Mouse (Mus musculus) frontal cortex, postnatal 10 days (tissue): ENCODE data around the gene Dlg4.
A peak's percentile ranks its signal among the peaks of the same experiment; 100 is the strongest.

Experiments used
- DNase-seq, 2 experiments: peaks; one replicate each; pipeline ENCODE4 v3.0.0; 2022; ENCODE audit warnings: low spot score in 2 of 2, mixed read lengths in 1 of 2

Dlg4 gene

GRCm38 (mm10) chr11:70016669-70017068 is at the start of gene Dlg4:
TSS of gene Dlg4 (plus strand) at chr11:70016942.
- DNase-seq, result no peak

GRCm38 (mm10) chr11:69968793-69969192 is 47.9 kb upstream of the Dlg4 start:
- no peak for DNase-seq

GRCm38 (mm10) chr11:69970222-69970621 is 46.5 kb upstream of the Dlg4 start:
- DNase-seq, result no peak

GRCm38 (mm10) chr11:69970775-69971174 is 46.0 kb upstream of the Dlg4 start:
- no peak for DNase-seq

DNA sequence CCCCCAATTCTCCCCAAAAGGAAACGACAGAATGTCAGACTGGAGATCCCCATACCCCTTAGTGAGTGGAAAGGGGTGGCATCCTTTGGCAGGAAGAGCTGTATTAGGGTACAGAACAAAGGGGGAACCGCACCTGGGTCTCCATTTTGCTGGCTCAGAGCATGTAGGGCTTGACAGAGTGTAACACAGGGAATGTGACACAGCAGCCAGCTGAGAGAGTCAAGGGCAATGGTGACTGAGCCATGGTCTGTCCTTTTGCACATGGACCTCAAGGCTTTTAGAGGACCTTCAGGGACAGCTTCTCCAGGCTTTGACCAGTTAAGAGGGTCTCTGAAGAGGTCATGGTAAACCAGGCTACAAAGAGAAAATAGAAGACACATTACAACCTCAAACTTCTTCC is 41.8 kb upstream of the Dlg4 start:
- no peak for DNase-seq

DNA sequence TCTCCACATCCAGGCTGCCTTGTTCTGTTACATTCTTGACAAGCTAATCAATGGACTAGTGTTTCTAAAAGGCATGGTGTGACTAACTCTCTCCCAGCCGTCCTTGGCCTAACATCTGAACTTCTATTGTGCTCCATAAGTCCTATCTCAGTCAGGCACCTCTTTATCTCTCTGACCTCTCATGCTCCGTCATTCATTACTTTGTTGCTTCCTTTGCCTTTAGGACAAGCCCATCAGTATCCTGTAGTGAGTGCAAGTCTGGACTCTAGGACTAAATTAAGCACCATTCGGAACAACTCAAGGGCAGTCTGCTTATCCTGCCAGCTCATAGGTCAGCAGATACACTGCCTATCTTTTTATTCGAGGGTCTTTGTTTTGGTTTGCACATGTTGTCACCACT is 40.5 kb upstream of the Dlg4 start:
- no peak for DNase-seq

DNA sequence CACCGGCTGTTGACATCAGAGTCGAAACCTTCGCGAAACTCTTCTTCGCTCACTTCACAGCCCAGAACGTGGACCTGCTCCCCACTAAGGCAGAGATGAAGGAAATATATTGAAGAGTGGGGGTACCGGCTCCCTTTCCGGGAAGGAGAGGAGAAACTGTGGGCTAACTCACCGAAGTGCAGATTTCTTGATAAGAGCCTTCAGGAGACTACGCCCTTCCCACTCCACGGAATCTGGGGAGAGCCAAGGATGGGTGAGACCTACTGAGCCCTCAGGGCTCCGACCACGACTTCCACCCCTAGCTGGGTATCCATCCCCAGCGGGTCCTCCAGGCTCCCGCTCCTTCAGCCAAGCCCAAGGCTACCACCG is 36.9 kb upstream of the Dlg4 start:
- no peak for DNase-seq

DNA sequence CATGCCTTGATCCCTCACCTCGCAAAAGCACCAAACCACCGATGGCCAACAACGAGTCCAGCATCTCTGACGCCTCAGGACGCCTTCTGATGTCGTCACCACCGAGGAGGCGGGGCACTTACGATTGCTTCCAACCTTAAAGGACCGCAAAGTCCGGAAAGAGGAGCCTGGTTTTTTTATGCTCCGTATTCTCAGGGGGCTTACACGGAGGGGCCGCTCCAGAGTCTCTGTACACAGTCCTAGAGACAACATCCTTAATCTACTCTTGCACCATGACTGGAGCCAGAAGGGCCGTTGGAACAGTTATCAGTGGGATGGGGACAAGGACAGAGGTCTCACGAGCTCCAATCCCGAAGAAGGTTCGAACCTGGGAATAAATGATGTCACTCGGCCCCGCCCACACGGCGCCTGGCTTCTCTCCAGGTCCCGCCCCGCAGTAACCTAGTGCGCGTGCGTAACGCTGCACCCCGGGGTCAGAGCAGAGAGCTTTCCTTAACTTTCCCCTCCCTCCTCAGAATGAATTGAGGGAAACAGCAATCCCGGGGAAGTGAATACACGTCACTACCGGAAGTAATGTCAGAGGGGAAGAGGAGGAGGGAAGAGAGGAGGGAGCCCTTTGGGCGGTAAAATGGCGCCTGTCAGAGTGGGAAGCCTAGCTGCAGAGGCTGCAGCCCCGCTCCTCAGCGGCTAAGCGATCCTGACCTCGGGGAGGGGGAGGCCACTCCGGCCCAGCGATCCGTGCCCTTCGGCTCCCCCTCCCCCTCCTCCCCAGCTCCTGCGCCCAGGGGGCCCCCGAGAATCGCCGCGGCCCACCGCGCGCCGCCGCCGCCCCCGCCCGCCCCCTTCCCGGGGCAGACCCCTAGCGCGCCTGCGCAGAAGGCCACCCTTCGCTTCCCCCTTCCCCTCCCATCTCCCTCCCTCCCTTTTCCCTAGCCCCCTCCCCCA is 36.3 kb upstream of the Dlg4 start:
- DNase-seq, result peak; percentile 98

DNA sequence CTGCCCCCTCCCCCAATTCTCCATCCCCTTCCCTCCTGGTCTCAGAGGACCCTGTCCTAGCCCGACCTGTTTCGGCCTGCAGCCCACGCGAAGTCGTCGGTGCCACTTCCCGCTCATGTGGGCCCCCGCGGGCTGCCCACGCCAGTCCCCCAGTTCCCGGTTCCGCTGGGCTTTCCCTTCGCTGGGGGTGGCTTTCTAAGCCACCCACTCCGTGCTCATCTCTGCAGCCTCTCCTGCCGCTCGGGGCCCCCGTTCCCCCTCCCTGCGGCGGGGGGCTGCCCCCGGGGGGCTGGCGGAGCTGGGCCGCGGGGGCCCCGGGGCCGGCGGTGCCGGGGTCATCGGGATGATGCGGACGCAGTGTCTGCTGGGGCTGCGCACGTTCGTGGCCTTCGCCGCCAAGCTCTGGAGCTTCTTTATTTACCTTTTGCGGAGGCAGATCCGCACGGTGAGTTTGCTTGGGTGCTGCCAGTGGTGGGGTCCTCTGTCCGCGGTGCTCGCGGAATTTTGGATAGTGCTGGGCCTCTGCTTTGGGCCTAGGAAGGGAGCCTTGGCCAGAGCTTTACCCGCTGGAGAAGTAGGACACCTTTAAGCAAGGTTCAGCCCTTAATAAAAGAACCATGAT is 35.5 kb upstream of the Dlg4 start, which contains the start of gene Ctdnep1:
TSS of gene Ctdnep1 (plus strand) at position 16 of the 622 bp plus-strand sequence.
- no peak for DNase-seq

DNA sequence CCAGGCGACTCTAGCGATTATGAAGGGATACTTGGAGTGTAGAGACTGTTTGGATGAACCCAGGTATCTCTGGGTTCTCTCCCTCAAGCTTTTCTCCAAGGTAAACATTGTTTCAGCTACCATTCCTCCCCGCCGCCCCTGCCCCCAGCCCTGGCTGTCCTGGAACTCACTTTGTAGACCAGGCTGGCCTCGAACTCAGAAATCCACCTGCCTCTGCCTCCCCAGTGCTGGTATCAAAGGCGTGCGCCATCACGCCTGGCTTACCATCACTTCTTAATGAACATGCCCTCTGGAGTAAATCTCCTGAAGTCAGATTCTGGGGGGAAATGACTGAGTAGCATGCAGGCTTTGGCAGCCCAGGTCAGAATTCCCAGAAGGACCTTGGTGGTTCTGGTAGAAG is 34.5 kb upstream of the Dlg4 start, which contains the start of gene Elp5:
TSS of gene Elp5 (minus strand) at position 293 of the 400 bp plus-strand sequence.
- no peak for DNase-seq

GRCm38 (mm10) chr11:69982877-69983276 is 33.9 kb upstream of the Dlg4 start:
- DNase-seq, result no peak

DNA sequence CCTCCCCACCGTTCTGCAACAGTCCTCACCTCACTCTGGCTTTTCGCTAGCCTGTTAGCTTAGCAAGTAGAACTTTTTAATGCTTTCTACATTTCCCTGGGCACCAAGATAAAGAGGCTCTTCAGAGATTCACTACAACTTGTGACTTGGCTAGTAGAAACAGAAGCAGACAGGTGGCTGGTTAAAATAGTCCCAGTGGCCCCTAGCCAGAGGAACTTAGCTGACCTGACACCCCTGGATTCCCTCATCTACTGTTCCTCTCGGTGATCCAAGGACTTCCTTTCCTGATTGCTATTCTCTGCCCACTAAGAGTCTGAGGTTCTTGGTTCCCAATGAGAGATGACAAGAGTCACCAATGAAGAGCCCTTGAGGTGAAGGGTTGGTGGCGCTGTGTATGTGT is 33.4 kb upstream of the Dlg4 start:
- DNase-seq, result no peak

GRCm38 (mm10) chr11:69984431-69984830 is 32.3 kb upstream of the Dlg4 start:
- no peak for DNase-seq

DNA sequence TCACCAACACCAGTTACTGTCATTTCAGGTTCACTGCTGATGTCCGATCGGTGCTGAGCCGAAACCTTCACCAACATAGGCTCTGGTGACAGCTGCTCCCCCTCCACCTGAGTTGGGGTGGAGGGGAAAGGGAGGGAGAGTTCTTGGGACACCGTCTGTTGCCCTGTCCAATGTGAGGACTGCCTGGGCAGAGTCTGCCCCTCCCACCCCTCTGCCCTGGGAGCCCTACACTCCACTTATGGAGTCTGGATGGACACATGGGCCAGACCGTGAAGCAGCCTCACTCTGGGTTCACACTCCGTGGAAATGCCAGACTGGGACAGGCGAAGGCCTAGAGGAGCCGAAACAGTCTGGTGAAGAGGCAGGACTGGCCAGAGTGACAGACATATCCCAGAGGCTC is 26.8 kb upstream of the Dlg4 start:
- no peak for DNase-seq

DNA sequence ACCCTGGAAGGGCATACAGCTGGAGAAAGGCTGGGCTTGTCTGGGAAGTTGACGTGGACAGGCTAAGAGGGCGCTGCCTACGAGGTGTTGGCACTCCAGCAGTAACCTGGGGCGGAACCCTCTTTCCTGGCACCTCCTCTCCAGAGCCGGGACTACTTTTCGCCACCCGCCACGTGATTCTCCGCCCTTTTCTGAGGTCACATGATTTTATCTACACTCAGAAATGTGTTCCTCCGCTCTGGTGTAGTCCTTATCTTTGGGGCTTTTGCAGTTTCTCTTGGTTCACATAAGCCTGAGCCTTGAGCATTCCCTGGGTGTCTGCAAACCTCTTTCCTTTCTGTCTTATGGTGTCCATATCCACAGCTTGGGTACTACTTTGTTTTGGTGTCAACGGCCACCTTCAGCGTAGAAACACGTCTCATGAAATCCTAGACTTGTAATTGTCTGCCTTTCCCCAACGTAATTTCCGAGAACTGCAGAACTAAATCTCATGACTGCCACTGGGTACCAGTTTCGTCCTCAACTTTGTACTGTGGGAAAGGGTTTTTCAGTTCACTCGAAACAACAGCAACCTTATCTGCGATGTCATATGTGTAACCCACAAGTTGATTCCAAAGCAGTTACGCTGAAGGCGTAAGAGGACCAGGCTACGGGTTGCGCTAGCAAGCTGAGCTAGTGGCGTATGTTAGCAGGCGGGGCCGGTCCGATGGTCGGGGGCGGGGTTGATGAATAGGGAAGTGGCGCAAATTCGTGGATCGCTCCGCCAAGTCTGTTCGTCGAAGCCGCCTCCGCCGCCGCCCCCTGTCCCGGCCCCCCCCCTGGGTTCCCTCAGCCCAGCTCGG is 25.7 kb upstream of the Dlg4 start, which contains the start of gene Gabarap:
TSS of gene Gabarap (plus strand) at position 294 of the 842 bp plus-strand sequence.
- DNase-seq, result peak; percentile 92 to 94

DNA sequence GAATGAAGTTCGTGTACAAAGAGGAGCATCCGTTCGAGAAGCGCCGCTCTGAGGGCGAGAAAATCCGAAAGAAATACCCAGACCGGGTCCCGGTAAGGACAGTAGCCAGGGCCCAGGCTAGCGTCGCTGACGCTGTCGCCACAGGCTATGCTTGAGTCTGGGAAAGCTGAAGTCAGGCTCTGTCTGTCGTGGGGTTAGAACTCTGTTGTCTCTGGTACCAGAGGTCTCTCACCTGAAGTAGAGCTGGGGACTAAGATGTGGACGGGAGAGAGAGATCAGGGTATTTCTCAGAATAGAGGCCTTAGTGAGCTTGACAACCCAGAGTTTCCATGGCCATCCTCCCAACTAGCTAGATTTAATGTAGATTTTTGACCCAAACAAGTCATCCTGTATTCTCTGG is 25.0 kb upstream of the Dlg4 start:
- no peak for DNase-seq

GRCm38 (mm10) chr11:69992396-69992795 is 24.3 kb upstream of the Dlg4 start:
- DNase-seq, result no peak

DNA sequence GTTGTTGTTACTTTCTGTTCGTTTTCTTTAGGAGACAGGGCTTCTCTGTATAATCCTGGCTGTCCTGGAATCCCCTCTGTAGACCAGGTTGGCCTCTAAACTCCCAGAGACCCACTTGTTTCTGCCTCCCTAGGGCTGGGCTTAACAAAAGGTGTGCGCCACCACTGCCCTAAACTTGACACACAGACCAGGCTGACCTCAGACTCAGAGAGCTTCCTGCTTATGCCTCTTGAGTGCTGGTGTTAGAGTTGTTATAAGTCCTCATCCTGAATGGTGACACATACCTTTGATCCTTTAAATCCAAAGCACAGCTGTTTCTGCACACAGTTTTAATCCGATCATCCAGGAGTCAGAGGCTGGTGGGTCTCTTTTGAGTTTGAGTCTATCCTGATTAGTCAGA is 23.8 kb upstream of the Dlg4 start:
- DNase-seq, result no peak

DNA sequence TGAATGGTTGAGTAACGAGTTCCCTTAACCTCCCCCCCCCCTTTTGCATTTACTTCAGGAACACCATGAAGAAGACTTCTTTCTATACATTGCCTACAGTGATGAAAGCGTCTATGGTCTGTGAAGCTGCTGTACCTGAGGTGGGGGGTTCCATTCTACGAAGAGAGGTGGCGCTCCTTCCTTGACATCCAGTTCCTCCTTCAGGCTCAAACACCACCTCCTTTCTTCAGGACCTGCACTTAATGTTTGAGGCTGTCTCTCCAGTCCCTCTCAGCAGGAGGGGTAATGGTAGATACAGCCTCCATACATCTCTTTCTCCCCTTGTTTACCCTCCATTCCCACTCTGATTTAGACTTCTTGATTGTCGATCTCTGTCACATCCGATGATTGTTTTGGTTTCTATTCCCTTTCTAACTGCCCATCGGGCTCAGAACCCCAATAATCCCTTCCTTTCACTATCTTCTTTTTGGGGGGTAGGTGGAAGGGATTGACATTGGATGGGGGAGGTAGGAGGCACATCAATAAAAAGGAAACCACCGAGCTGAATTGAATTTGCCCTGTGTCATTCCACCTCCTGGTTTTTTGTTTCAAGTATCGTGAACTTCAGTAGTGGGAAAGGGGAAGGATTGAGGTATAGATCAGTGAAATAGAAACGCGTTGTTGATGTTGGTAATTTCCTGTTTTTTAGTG is 22.2 kb upstream of the Dlg4 start:
- no peak for DNase-seq

- peak; percentile 96 to 99 for DNase-seq
Observed at GRCm38 (mm10) chr11:69995391-69995960, 21.3 kb upstream of the Dlg4 start, which contains the start of gene Phf23. TSS of gene Phf23 (plus strand) at chr11:69995777.
